Mouse (Mus musculus) erythroblast, embryonic 14.5 days (primary cell): Measurements from ENCODE around the gene Ubb.

ENCODE experiments used
- GATA1 ChIP-seq: IDR thresholded peaks from 2 replicates; pipeline ENCODE4 v1.6.1; 2012; ENCODE audit warnings: low read length, inconsistent platforms, mixed read lengths
- TAL1 ChIP-seq: IDR thresholded peaks from 3 replicates; pipeline ENCODE4 v1.6.1; 2012; ENCODE audit warnings: low read length, inconsistent platforms, mixed read lengths

DNA sequence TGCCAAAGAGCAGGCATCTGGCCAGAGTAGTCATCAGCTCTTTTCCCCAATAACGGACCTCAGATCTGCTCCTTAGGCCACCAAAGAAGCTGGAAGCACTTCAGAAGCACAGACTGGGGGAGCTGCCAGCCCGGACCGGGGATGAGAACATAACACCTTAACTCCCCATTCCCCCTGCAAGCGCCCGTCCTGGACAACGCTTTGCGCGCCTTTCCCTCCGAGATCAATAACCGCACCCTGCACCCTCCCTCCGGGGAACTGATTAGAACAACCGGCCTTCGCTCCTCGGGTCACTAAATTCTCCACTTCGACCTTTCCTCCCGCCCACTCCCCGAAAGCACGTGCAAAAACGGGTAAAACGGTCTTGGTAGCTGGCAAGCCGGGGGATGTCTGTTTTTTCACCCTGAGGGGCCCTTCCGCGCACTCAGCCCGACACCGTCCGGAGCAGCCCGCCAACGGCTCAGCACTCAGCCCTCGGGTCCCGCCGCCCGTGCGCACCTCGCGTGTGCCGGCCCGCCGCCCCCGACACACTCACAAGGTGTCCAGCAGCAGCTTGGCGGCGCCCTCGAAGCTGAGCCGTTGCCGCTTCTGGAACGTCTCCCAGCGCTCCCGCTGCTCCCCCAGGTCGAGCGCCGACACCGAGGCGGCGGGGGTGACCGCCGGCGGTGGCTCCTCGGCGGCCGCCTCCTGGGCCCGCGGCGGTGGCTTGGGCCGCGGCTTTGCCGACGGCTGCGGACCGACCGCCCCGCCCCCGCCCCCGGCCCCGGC is 12.5 kb upstream of the Ubb start:
- TF ChIP-seq TAL1 (no peak), GATA1 (no peak)
